Mouse (Mus musculus) testis, postnatal 10 days (tissue): ENCODE measurements around the gene Rora.

ENCODE experiments used
- DNase-seq: peaks from one replicate; pipeline ENCODE4 v3.0.0; 2021; ENCODE audit warnings: low spot score

The Rora gene

DNA sequence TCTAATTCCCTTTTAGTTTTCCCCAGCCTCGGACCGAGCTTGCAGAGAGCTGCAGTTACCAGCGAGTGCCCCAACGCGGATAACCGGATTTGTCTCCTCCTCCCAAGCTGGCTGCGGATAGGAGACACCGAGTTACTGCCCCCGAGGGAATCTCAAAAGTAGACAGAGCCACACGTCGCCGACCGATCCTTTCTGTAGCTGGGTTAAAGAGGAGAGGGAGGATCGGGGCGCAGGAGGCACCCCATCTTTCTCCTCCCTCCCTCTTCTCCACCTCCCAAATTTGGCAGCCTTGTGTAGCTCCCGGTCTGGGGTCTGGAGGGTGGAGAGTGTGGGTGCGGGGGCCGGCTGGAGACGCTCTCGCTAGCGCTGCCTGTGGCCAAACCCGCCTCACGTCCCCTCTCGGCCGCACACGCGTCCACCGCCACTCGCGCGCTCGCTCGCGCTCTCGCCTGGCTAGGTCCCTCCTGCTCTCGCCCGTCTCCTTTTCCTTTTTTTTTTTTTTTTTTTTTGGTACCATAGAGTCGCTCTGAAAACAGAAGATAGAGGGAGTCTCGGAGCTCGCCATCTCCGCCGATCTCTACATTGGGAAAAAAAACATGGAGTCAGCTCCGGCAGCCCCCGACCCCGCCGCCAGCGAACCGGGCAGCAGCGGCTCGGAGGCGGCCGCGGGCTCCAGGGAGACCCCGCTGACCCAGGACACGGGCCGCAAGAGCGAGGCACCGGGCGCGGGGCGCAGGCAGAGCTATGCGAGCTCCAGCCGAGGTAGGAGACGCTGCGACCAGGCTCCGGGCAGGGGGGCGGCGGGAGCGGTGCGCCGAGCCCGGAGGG is at the start of gene Rora:
Rora (plus strand) TSS at position 576 of the 828 bp plus-strand sequence.
- DNase-seq: peak; percentile 73

- no peak for DNase-seq
Measured at GRCm38 (mm10) chr9:68614006-68614405, 39.6 kb upstream of the Rora start.

DNA sequence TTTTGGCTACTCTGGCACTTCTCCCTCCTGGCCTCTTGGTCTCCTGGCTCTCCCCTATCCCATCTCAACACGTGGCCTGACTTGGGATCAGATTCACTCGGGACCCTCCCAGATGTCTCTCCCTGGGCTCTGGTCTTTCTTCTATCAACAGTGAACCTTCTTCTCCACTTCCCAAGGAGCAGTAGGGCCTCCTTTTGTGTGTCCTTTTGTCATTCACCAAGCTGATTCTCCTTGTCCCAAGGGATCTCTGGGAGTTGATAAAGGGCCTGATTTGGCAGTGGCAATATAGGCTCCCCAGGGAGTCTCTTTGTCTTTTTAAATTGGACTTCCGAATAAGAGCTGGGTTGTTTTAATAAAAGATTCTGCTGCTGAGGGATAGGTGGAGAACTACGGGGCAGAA is 36.5 kb upstream of the Rora start:
- no peak for DNase-seq

DNA sequence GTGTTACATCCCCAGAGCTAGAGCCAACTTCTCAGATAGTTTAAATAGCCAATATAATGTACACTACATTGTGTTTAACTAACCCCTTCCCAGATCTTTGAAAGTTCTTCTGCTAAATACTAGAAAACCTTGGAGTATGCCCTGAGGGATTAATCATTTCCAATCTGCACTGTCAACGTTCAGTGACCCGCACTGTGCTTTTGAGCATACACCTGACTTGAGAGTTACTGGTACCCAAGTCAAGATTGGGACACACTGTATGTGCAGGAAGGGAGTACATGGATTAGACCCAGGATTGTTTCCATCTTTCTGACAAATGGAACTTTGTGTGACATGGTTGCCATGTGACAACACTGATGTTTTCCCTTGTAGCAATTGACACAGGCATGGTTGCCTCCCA is 33.5 kb upstream of the Rora start:
- DNase-seq: no peak

DNA sequence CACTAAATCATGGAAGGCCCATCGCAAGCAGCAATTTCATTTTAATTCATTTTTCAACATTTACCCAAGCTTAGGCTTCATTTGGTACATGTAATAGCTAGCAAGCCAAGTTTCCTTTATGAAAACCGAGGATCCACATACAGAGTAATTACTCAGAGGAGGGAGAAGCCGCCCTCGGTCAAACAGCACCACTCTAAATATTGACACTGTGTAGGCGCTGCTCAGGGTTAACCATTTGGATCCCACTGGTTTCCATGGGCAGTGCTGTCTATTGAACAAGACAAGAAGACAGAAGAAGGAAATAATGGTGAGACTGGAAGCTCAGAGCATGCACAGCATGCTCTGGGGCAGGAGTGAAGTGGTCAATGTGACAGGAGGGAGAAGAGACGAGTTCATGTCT is 33.1 kb upstream of the Rora start:
- DNase-seq: no peak

DNA sequence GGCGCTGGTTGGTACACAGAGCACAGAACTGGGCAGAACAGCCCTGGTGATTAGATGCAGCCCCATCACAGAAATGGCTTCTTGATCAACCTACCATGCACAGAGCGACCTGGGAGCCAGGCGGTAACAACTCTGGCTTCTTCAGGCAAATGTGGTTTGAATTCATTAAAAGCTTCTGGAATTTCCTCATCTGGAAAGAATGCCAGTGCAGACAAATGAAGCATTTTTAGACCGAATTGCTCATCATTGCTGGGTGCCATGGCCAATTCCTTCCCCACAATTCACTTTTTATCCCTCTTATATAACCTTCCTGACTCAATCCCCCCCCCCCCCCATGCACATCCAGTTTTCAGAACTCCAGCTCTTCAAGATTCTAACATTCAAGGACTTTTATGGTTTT is 28.6 kb upstream of the Rora start:
- DNase-seq: no peak

DNA sequence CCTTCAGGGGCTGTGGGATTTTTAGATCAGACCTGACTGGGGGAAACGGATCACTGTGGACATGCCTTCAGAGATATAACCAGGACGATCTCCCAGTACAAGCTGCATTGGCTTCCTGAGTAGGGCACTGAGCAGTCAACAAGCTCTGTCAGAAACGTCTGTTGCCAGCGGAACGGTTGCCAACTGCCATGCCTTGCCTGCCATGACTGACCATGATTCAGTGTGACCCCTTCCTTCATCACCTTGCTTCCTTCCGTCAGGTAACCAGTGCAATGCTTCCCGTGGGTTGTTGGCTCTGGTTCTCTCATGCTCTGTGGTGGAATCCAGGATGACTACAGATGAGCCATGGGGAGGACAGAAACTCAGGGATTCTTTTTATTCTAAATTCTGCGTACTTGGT is 16.3 kb upstream of the Rora start:
- DNase-seq: no peak

GRCm38 (mm10) chr9:68641123-68641522 is 12.5 kb upstream of the Rora start:
- no peak for DNase-seq

DNA sequence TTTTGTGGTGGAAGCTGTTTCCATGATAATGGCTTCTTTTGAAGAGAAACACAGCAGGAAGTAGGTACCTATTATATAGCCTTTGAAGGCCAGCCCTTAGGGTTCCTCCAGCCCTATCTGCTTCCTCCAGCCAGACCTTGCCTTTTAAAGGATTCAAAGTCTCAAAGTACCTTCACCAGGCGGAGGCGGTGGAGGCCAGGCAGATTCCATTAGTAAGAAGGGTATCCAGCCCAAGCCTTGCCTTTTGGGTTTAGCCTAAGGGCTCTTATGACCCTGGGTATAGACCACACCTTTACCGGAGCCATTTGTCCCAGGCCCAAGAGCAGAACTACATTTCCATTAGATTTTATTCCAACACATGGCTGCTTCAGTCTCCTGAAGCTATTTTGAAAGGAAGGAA is 5.5 kb upstream of the Rora start:
- no peak for DNase-seq

DNA sequence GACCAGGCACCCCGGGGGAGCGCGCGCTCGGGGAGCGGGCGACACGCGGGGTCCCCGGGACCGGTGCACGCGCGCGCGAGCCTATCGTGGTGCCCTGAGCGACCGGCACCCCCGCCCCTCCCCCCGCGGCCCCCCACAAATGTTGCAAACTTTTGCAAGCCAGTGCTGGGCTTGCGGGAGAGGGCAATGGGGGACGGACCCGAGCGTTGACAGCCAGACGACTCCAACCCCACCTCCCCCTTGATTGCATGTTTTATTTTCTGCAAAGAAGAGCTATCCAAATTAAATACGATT is 400 bp downstream of the Rora start:
- DNase-seq: no peak

DNA sequence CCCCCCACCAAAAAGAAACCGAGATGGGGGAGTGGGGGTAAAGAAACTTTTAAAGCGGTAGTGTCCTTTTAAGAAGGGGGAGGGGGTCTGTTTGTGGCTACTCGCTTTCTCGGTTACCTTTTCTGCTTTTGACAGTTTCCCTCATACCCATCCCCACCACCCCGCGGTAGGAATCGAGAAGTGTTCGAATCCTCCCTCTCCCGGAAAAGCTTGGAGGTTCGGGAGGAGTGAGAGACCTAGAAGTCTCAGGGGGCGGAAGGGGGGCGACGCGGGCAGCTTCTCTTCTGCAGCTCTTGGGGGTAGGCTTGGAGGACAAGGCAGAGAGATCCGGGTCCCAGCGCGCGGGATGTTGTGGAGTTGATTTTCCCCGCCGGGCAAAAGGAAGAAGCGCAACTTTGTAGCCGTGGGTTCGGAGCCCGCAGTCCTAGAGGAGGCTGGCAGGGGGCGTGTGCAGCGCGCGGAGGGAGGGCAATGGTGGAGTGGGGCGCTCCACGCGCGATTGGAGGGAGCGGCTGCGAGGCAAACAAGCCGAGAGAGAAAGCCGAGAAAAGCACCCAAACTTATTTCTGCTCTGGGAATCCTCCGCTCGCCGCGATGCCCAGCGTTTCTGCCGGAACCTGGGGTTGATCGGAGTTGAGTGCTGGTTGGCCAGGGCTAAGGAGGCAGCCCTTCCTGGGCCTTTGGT is 889 bp downstream of the Rora start:
- DNase-seq: peak; percentile 67

DNA sequence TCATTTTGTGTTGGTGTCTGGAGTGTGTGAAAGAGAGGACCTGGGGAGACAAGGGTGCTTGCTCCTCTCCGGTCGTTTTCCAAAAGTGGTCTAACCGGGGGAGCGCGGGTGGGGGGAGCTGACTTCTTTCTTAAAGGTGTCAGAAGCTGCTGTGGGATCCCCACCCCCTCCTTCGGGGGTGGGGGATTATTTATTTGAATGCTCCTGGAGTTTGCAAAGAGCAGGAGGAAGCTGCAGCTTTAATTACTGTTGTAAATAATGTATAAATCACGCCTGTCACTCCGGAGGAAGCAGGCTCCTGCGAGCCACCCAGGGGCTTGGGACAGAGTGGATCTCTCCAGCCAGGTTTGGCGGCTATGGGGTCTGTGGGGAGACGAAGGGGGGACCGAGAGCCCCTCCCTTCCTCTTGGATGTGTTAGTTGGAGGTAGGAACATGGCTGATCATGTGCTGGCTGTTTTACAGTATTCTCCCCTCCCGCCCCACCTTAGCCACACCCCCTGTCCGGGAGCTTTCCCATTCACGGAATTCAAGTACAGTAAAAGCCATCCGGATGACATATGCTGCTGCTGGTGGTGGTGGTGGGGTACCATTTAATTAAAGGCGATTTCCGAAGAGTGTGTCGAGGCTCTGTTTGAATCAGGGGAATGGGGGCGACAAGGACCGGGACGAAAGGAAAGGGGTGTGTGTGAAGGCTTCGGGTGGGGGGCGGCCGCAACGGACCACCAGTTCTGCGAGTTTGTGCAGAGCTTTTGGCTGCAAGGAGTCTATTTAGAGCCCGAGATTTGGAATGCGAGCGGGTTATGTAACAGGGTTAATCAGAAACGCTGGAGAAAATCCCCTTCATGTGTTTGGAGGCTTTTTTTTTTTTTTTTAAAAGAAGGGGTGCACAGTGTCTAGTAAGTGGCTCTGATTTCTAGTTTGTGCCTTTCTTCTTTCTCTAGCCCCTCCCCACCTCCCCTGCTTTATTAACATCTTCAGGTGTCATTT is 1.7 kb downstream of the Rora start:
- DNase-seq: peak; percentile 75

DNA sequence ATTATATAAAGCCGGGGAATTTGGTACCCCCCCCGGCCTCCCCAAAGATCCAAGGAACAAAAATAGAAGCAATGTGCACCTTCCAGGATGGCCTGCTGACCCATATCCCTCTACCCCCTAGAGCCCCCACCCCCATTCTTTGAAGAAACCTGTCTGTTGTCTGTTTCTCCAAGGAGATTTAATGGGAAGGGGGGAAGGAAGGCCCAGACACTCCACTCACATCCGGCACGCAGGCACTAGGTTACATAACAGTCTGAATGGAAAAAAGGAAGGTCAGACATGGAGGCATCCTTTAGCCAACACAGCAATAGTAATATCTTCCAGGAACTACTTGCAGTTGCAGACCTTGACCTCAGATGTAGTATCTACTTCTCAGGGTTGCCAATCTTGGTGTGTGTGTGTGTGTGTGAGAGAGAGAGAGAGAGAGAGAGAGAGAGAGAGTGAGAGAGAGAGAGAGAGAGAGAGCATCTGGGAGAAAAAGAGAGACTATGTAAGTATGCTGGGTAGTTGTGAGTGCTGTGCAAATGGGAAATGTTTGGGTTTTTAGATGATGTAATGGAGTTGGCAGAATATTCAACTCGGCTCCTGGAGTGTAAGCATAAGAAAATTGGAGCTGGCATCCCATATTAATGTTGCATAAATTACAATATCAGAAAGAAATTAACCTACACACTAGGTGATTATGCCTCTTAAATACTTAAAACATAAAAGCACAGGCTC is 2.6 kb downstream of the Rora start:
- DNase-seq: no peak

GRCm38 (mm10) chr9:68656796-68657130 is 3.2 kb downstream of the Rora start:
- DNase-seq: no peak

GRCm38 (mm10) chr9:68670731-68671130 is 17.1 kb downstream of the Rora start:
- no peak for DNase-seq

GRCm38 (mm10) chr9:68672459-68672858 is 18.9 kb downstream of the Rora start:
- no peak for DNase-seq

DNA sequence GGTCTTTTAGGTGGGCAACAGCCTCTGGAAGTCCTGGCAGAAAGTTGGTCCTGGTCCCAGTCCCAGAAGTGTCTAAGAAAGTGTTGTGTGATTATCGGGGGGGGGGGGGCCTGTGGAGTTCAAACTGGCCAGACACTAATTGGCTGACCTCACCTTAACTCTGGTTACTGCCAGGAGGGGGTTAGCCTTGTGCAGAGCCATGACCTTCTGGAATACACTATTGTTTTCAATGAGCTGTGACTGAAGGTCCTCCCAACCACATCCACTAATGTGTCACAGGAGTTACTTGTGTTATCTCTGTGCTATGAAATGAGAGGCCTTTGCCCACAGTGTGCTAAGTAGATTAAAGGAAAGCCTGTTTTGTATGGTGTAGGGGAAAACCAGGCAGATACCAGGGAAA is 19.6 kb downstream of the Rora start:
- DNase-seq: no peak

DNA sequence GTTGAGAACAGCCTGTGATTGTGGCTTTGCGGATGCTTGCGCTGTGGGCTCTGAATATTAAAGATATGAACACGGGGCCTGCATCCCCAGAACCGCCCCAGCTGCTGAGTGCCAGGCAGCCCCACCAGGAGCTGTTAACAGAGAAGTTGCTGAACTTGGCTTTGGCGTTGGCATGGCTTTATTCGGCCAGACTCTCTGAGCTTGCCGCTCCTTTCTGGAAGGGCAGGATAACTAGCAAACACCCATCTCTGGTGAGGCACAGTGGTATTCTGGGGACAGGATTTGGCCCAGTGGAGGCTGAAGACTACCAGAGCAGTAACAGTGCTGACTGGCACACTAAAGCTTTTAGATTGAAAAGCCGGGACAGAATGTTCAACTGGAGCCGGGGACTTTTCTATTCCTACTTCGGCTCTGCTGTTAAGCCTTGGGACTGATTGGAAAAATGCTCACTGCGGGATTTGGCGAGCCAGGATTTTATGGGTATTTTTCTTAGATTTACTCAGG is 26.3 kb downstream of the Rora start:
- DNase-seq: no peak

DNA sequence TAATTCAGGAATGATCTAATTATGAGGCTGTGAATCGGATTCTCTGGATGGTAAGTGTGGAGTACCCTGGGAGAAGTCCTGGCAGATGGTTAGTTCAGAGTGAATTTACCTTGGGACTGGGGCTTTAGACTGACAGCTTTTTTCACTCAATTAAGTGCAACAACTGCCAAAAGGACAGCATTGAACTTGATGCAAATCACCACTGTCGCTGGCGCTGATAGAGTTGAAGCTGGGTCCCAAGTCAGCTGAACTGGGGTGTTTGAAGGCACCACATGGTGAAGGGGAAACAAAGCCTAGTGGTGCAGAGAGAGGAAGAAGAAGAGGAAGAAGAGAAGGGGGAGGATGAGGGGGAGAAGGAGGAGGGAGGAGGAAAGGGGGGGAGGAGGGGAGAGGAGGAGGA is 30.4 kb downstream of the Rora start:
- DNase-seq: no peak

DNA sequence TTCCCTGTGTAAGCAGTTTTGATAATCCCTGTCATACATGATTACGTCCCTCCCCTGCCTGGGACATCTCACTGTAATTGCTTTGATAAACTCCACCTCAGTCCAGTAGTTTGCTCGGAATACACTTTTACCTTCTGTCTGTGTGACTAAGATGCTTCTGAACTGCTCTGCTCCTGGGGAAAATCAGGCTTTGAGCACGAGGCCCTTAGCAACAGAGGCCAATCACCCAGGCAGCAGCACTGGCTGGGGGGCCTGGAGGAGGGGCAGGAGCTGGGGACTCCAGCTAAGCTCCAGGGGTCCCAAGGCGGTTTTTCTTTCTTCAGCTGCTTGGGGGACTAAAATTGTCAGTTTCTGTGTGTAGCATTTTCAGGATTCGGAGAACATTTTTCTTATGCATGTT is 32.0 kb downstream of the Rora start:
- DNase-seq: no peak

DNA sequence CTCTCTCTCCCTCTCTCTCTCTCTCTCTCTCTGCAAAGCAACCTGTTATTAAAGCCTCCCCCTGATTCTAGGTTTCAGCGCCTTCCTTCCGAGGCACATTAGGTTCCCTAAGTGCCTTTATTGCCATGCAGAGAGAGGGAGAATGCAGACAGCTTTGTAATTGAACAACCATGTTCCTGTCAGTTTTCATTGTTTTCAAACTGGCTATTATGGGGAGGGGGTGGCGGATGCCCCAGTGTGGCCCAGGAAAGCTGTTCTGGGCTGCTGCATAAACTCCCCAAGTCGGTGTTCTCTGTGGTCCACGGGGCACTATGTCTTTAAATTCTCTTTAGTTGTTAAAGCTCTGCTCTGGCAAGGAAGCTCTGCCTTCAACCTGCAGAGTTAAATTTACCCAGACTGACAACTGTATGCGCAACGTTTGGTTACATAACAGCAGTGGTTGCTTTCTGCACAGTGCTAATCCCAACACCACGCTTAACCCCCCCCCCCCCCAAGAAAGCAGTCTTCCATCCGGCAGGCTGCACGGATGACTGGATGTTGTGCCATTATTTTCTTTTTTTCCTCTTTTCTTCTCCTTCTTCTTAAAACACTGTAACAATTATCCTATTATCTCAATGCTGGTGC is 33.8 kb downstream of the Rora start:
- no peak for DNase-seq

GRCm38 (mm10) chr9:68688151-68688550 is 34.6 kb downstream of the Rora start:
- no peak for DNase-seq
